Mouse (Mus musculus) liver, embryonic 11.5 days (tissue): ENCODE measurements around the gene H2-M10.6. TPM values are rescaled to one million over a fixed set of nuclear protein-coding genes. Genes with fewer than 3 reads are reported as not detected.
"Not testable (repeated sequence)": the region's sequence is repeated elsewhere in the genome, so short reads cannot be mapped to it uniquely, and the experiment has no call there.

Source experiments
- ATAC-seq: fragments of 200-750 bp; cut with Nextera tagmentation; replicated peaks from 2 replicates; pipeline ENCODE4 v1.8.0; 2017; ENCODE audit warnings: moderate number of reproducible peaks, mild to moderate bottlenecking, moderate TSS enrichment, moderate library complexity; ENCODE audit not compliant: low FRiP score
- DNase-seq: peaks from one replicate; pipeline ENCODE4 v3.0.0-alpha.2; 2017; ENCODE audit warnings: low spot score
- H3K27ac ChIP-seq: fragments of 300-500 bp; sonication (generic); 2 replicates; pipeline ENCODE4 v1.5.1; 2014; ENCODE audit warnings: mild to moderate bottlenecking, low read depth, low read length, control low read depth
- H3K27me3 ChIP-seq: fragments of 300-500 bp; sonication (generic); replicated peaks from 2 replicates; pipeline ENCODE4 v1.6.1; 2014; ENCODE audit warnings: low read length, mixed read lengths; ENCODE audit not compliant: control insufficient read depth, insufficient read depth
- H3K36me3 ChIP-seq: fragments of 300-500 bp; sonication (generic); 2 replicates; pipeline ENCODE4 v1.6.1; 2014; ENCODE audit warnings: mild to moderate bottlenecking, low read length, moderate library complexity, mixed read lengths; ENCODE audit not compliant: control insufficient read depth, insufficient read depth
- H3K4me1 ChIP-seq: fragments of 300-500 bp; sonication (generic); replicated peaks from 2 replicates; pipeline ENCODE4 v1.6.1; 2014; ENCODE audit warnings: low read length, mixed read lengths; ENCODE audit not compliant: control insufficient read depth, insufficient read depth
- H3K4me2 ChIP-seq: fragments of 300-500 bp; sonication (generic); 2 replicates; pipeline ENCODE4 v1.6.1; 2014; ENCODE audit warnings: mild to moderate bottlenecking, control low read depth, moderate library complexity
- H3K4me3 ChIP-seq: fragments of 300-500 bp; sonication (generic); 2 replicates; pipeline ENCODE4 v1.5.1; 2014; ENCODE audit warnings: low read depth, low read length, control low read depth
- H3K9ac ChIP-seq: fragments of 300-500 bp; sonication (generic); 2 replicates; pipeline ENCODE4 v1.6.1; 2014; ENCODE audit warnings: low read depth, low read length, control low read depth
- H3K9me3 ChIP-seq: fragments of 300-500 bp; sonication (generic); 2 replicates; pipeline ENCODE4 v1.6.1; 2016; ENCODE audit warnings: low read length, inconsistent platforms, mixed read lengths; ENCODE audit not compliant: control insufficient read depth
- WGBS: fragments of 180-500 bp; shearing (Covaris S2); extraction: QIAGEN DNeasy Blood & Tissue Kit; methylation state at CpG from one replicate; pipeline ENCODE4 v1.1.7; 2014; 5-methylcytosine and 5-hydroxymethylcytosine counted together
- polyA plus RNA-seq: library from polyadenylated mRNA; unstranded; fragments of >200 nt; fragmentation: Nextera tagmentation; extraction: Ambion mirVana; gene quantifications from 2 replicates; pipeline ENCODE4 v1.2.1, GENCODE M21; 2014

The H2-M10.6 gene
- polyA plus RNA-seq, 1 experiment from 2014 or later: not detected

- DNase-seq (no peak), ATAC-seq (no peak)
- H3K27ac ChIP-seq: no peak overlapping the region
- H3K4me1 ChIP-seq: no peaks in the 10 kb centered on the region
- H3K4me2 ChIP-seq: no peak overlapping the region
- H3K36me3 ChIP-seq: no peaks in the 10 kb centered on the region
- WGBS: 71% methylated on average over 10 of the region's 10 CpGs
- H3K9me3 ChIP-seq: no peaks in the 10 kb centered on the region
- no peaks in the 10 kb centered on the region for H3K27me3 ChIP-seq
- H3K4me3 ChIP-seq: no peak overlapping the region
- H3K9ac ChIP-seq: no peak overlapping the region
Observed at GRCm38 (mm10) chr17:36799493-36799892, 12.5 kb upstream of the H2-M10.6 start.

GRCm38 (mm10) chr17:36799921-36800462, 12.0 kb upstream of the H2-M10.6 start:
- not testable (repeated sequence) for ATAC-seq, H3K9me3 ChIP-seq, H3K4me3 ChIP-seq, H3K36me3 ChIP-seq, H3K9ac ChIP-seq, H3K4me2 ChIP-seq, DNase-seq, H3K27ac ChIP-seq, H3K4me1 ChIP-seq, H3K27me3 ChIP-seq
- WGBS: 45% methylated on average over 4 of the region's 4 CpGs

DNA sequence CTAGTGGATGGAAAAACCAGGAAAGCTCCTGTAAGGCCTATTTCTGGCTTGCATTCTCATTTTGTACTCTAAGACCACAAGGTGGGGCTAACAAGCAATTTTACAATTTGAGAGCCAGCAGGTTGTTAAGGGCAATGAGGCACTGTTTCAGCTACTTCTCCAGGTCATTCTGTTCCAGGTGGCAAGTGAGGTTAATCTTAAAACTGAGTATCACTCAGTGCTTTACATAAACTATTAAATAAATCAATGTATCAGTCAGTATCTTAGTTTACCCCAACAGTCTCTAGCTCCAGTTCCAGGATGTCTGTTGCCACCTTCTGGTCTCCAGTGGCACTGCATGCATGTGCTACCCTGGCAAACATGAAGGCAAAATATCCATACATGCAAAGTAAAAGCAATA, 12.0 kb downstream of the H2-M10.6 start:
- H3K9me3 ChIP-seq: no peaks in the 10 kb centered on the region
- no peak overlapping the region for H3K9ac ChIP-seq
- peak; percentile 49; the same call in 1 of the 2 replicates for ATAC-seq
- no peak overlapping the region for H3K4me2 ChIP-seq
- no peak overlapping the region for H3K27ac ChIP-seq
- H3K4me3 ChIP-seq: no peak overlapping the region
- DNase-seq: no peak
- H3K36me3 ChIP-seq: no peaks in the 10 kb centered on the region
- no peaks in the 10 kb centered on the region for H3K4me1 ChIP-seq
- peaks cover 3% of the 10 kb centered on the region; the same call in 1 of the 2 replicates for H3K27me3 ChIP-seq

- H3K27ac ChIP-seq: no peak overlapping the region
- H3K4me3 ChIP-seq: no peak overlapping the region
- H3K9ac ChIP-seq: no peak overlapping the region
- no peak overlapping the region for H3K4me2 ChIP-seq
- ATAC-seq (no peak; the same call in 1 of the 2 replicates), DNase-seq (no peak)
- no peaks in the 10 kb centered on the region for H3K9me3 ChIP-seq
- H3K27me3 ChIP-seq: peaks cover 3% of the 10 kb centered on the region; the same call in 1 of the 2 replicates
- no peaks in the 10 kb centered on the region for H3K4me1 ChIP-seq
- no peaks in the 10 kb centered on the region for H3K36me3 ChIP-seq
- 22% methylated on average over 4 of the region's 4 CpGs for WGBS
Observed at GRCm38 (mm10) chr17:36825525-36825924, 13.6 kb downstream of the H2-M10.6 start.

GRCm38 (mm10) chr17:36826002-36826401, 14.0 kb downstream of the H2-M10.6 start:
- 15% methylated on average over 5 of the region's 5 CpGs for WGBS
- H3K36me3 ChIP-seq, H3K4me2 ChIP-seq, DNase-seq, H3K4me3 ChIP-seq, H3K9me3 ChIP-seq, H3K4me1 ChIP-seq, H3K27me3 ChIP-seq, H3K27ac ChIP-seq, H3K9ac ChIP-seq: not testable (repeated sequence)
- ATAC-seq: peak; percentile 17; the same call in 1 of the 2 replicates

- no peak for DNase-seq
- Histone ChIP-seq H3K36me3 (no peaks in the 10 kb centered on the region), H3K9ac (no peak overlapping the region), H3K27ac (no peak overlapping the region), H3K4me1 (no peaks in the 10 kb centered on the region), H3K9me3 (no peaks in the 10 kb centered on the region), H3K4me3 (no peak overlapping the region), H3K27me3 (peaks cover 3% of the 10 kb centered on the region; the same call in 1 of the 2 replicates), H3K4me2 (no peak overlapping the region)
- 66% methylated on average over 2 of the region's 2 CpGs for WGBS
- ATAC-seq: peak; percentile 59
Observed at GRCm38 (mm10) chr17:36828488-36828887, 16.5 kb downstream of the H2-M10.6 start.

- H3K36me3 ChIP-seq: no peaks in the 10 kb centered on the region
- no peaks in the 10 kb centered on the region for H3K4me1 ChIP-seq
- ATAC-seq (no peak), DNase-seq (no peak)
- H3K27ac ChIP-seq: no peak overlapping the region
- H3K4me3 ChIP-seq: no peak overlapping the region
- H3K27me3 ChIP-seq: peaks cover 3% of the 10 kb centered on the region; the same call in 1 of the 2 replicates
- no peak overlapping the region for H3K9ac ChIP-seq
- H3K4me2 ChIP-seq: no peak overlapping the region
- no peaks in the 10 kb centered on the region for H3K9me3 ChIP-seq
- 68% methylated on average over 3 of the region's 3 CpGs for WGBS
Observed at GRCm38 (mm10) chr17:36830470-36830869, 18.5 kb downstream of the H2-M10.6 start.

GRCm38 (mm10) chr17:36832694-36833093, 20.7 kb downstream of the H2-M10.6 start:
- no peak for DNase-seq

More at GRCm38 (mm10) chr17:36832694-36833093, 20.7 kb downstream of the H2-M10.6 start:
- Histone ChIP-seq H3K9me3 (no peaks in the 10 kb centered on the region), H3K4me3 (no peak overlapping the region), H3K27me3 (peaks cover 3% of the 10 kb centered on the region; the same call in 1 of the 2 replicates), H3K36me3 (no peaks in the 10 kb centered on the region), H3K4me2 (no peak overlapping the region), H3K27ac (no peak overlapping the region), H3K4me1 (no peaks in the 10 kb centered on the region; the same call in 1 of the 2 replicates), H3K9ac (no peak overlapping the region)
- ATAC-seq: no peak
- WGBS: 54% methylated on average over 4 of the region's 4 CpGs
